Mouse (Mus musculus) embryonic fibroblast, embryonic 13.5 days (primary cell): Measurements from ENCODE around the gene Ms4a7.

Experiments
- CTCF ChIP-seq: IDR thresholded peaks from 2 replicates; pipeline ENCODE4 v1.5.1; 2011; ENCODE audit warnings: mild to moderate bottlenecking, control low read depth, low read length, moderate library complexity, borderline replicate concordance; ENCODE audit not compliant: insufficient read depth
- POLR2A ChIP-seq: IDR thresholded peaks from 2 replicates; pipeline ENCODE4 v1.6.1; 2011; ENCODE audit warnings: low read depth, mild to moderate bottlenecking, control low read depth, low read length, moderate library complexity

- TF ChIP-seq POLR2A, result no peak
- TF ChIP-seq CTCF, result no peak
Measured at GRCm38 (mm10) chr19:11308888-11309287, 27.1 kb downstream of the Ms4a7 start.
